Mouse (Mus musculus): Measurements from ENCODE around the gene Med12l. TPM values are rescaled to one million over a fixed set of nuclear protein-coding genes. Genes with fewer than 3 reads are reported as not detected.

Med12l gene
- polyA plus RNA-seq, 1 experiment, result 0.01 TPM

DNA sequence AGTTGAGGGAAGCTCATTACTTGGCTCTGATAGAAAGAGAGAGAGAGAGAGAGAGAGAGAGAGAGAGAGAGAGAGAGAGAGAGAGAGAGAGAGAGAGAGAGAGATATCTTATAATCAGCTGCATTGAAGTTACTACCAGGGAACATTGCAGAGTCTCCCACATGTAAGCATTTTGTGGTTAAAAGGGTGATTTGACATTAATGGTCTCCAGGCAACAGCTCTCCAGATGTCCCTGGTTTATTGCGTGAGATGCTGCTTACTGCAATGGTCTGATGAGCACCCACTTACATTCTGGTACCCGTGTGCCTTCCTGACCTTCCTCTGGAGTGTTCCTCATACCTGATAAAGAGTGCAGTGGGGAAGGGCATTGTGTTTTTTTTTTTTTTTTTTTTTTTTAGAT is 149.3 kb downstream of the Med12l start:
- no peaks in the 10 kb centered on the region for H3K79me2 ChIP-seq (ENCODE audit: control insufficient read depth, insufficient read depth)
- H3K36me3 ChIP-seq (ENCODE audit: control insufficient read depth, insufficient read depth), result no peaks in the 10 kb centered on the region
- no peak overlapping the region for H3K4me3 ChIP-seq
- no peak for TF ChIP-seq SRF (IDR thresholded peaks at IDR 0.05; ENCODE audit: control insufficient read depth, insufficient read length, low read depth)
- no peak for TF ChIP-seq USF1 (IDR thresholded peaks at IDR 0.05; ENCODE audit: low read depth)
- H3K4me2 ChIP-seq (ENCODE audit: low read depth), result no peak overlapping the region
- H3K27me3 ChIP-seq (ENCODE audit: control insufficient read depth, insufficient read depth, insufficient read length), result no peaks in the 10 kb centered on the region
- H3ac ChIP-seq (ENCODE audit: control insufficient read depth, insufficient read length), result no peak overlapping the region

DNA sequence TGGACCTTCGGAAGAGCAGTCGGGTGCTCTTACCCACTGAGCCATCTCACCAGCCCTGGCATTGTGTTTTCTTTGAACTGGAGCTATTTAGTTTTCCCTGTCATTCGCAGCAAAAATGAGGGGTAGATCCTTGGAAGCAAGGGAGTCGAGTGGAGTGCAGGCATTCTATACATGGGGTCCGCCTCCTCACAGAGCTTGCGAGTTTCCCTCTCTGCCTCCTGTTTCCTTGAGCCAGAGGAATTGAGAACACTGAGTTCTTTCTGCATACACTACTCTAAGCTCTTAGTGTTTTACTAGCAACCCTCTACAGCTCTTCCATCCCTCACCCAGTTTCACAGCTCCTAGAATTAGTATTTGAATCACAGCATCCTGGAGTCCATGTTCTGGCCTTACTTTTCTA is 149.8 kb downstream of the Med12l start:
- H3K79me2 ChIP-seq (ENCODE audit: control insufficient read depth, insufficient read depth), result no peaks in the 10 kb centered on the region
- no peak overlapping the region for H3K4me2 ChIP-seq (ENCODE audit: low read depth)
- H3K4me3 ChIP-seq, result no peak overlapping the region
- H3ac ChIP-seq (ENCODE audit: control insufficient read depth, insufficient read length), result no peak overlapping the region
- H3K27me3 ChIP-seq (ENCODE audit: control insufficient read depth, insufficient read depth, insufficient read length), result no peaks in the 10 kb centered on the region
- TF ChIP-seq MYOD1 (IDR thresholded peaks at IDR 0.05; ENCODE audit: control insufficient read depth in 1 of 3, insufficient read length in 2 of 3, low read depth in 2 of 3) (no peak), REST (IDR thresholded peaks at IDR 0.05; ENCODE audit: insufficient read depth, insufficient read length) (no peak)
- H3K36me3 ChIP-seq (ENCODE audit: control insufficient read depth, insufficient read depth), result no peaks in the 10 kb centered on the region

DNA sequence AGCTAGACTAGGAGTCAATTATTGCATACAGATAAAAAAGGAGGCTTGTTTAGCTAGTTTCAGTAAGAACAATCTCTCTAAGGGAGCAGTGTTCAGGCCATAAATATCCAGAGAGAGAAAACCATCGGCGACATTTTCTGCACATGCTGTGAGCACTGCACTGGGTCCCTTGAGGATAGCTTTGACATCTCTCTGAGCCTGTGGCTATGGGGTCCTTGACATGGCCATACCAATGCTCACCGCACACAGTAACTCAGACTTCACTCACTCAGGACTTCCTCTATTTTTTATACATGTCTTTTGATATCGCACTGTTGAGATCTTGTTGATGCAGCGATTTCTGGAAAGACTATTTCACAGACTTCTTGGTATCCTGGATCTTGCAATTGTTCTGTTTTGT is 151.4 kb downstream of the Med12l start:
- H3K36me3 ChIP-seq (ENCODE audit: control insufficient read depth, insufficient read depth), result no peaks in the 10 kb centered on the region
- TF ChIP-seq MYOD1 (IDR thresholded peaks at IDR 0.05; ENCODE audit: control insufficient read depth in 1 of 3, insufficient read length in 2 of 3, low read depth in 2 of 3), result no peak
- no peak for TF ChIP-seq POLR2A (IDR thresholded peaks at IDR 0.05; ENCODE audit: insufficient read length, low read depth)
- no peak for TF ChIP-seq E2F4 (IDR thresholded peaks at IDR 0.05; ENCODE audit: insufficient read depth)
- TF ChIP-seq TCF3 (IDR thresholded peaks at IDR 0.05; ENCODE audit: insufficient read length, low read depth), result no peak
- no peak for TF ChIP-seq MAX (IDR thresholded peaks at IDR 0.05; ENCODE audit: low read depth)
- TF ChIP-seq MYOG (IDR thresholded peaks at IDR 0.05; ENCODE audit: control insufficient read depth in 1 of 3, insufficient read depth in 1 of 3, insufficient read length in 2 of 3, low read depth in 2 of 3), result no peak
- TF ChIP-seq USF1 (IDR thresholded peaks at IDR 0.05; ENCODE audit: low read depth), result no peak
- no peak for TF ChIP-seq CEBPB (IDR thresholded peaks at IDR 0.05; ENCODE audit: insufficient read depth, poor library complexity, severe bottlenecking)
- TF ChIP-seq SRF (IDR thresholded peaks at IDR 0.05; ENCODE audit: control insufficient read depth, insufficient read length, low read depth), result no peak
- no peak for TF ChIP-seq POLR2AphosphoS2 (IDR thresholded peaks at IDR 0.05; ENCODE audit: insufficient read length, low read depth)
- no peak for TF ChIP-seq REST (IDR thresholded peaks at IDR 0.05; ENCODE audit: insufficient read depth, insufficient read length)
- TF ChIP-seq TCF12 (IDR thresholded peaks at IDR 0.05; ENCODE audit: insufficient read depth, poor library complexity, severe bottlenecking), result no peak
- H3K4me2 ChIP-seq (ENCODE audit: low read depth), result no peak overlapping the region
- H3K27me3 ChIP-seq (ENCODE audit: control insufficient read depth, insufficient read depth, insufficient read length), result no peaks in the 10 kb centered on the region
- H3K79me2 ChIP-seq (ENCODE audit: control insufficient read depth, insufficient read depth), result no peaks in the 10 kb centered on the region
- H3K4me3 ChIP-seq, result no peak overlapping the region
- no peak overlapping the region for H3ac ChIP-seq (ENCODE audit: control insufficient read depth, insufficient read length)

DNA sequence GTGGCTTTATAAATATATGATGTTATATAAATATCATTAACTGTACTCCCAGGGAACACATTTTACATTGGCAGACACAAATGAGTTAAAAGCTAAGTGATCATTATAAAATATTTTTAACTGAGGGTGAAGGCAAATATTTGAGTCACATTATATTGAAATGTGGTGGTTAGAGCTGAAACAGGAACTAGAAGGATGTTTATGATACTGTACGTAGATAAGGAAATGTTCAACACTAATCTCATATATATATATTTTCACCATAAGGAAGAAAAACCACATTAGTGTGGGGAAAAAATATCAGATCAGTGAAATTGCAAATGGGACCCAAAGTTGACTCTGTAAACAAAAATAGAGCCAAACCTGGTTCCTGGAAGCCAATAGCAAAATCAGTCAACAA is 154.8 kb downstream of the Med12l start:
- TF ChIP-seq SRF (IDR thresholded peaks at IDR 0.05; ENCODE audit: control insufficient read depth, insufficient read length, low read depth) (no peak), USF1 (IDR thresholded peaks at IDR 0.05; ENCODE audit: low read depth) (no peak), MYOD1 (IDR thresholded peaks at IDR 0.05; ENCODE audit: control insufficient read depth in 1 of 3, insufficient read length in 2 of 3, low read depth in 2 of 3) (no peak), MYOG (IDR thresholded peaks at IDR 0.05; ENCODE audit: control insufficient read depth in 1 of 3, insufficient read depth in 1 of 3, insufficient read length in 2 of 3, low read depth in 2 of 3) (no peak), E2F4 (IDR thresholded peaks at IDR 0.05; ENCODE audit: insufficient read depth) (no peak)
- Histone ChIP-seq H3K79me2 (ENCODE audit: control insufficient read depth, insufficient read depth) (no peaks in the 10 kb centered on the region), H3K4me3 (no peak overlapping the region), H3K4me2 (ENCODE audit: low read depth) (no peak overlapping the region), H3K27me3 (ENCODE audit: control insufficient read depth, insufficient read depth, insufficient read length) (no peaks in the 10 kb centered on the region), H3ac (ENCODE audit: control insufficient read depth, insufficient read length) (no peak overlapping the region), H3K36me3 (ENCODE audit: control insufficient read depth, insufficient read depth) (no peaks in the 10 kb centered on the region)

DNA sequence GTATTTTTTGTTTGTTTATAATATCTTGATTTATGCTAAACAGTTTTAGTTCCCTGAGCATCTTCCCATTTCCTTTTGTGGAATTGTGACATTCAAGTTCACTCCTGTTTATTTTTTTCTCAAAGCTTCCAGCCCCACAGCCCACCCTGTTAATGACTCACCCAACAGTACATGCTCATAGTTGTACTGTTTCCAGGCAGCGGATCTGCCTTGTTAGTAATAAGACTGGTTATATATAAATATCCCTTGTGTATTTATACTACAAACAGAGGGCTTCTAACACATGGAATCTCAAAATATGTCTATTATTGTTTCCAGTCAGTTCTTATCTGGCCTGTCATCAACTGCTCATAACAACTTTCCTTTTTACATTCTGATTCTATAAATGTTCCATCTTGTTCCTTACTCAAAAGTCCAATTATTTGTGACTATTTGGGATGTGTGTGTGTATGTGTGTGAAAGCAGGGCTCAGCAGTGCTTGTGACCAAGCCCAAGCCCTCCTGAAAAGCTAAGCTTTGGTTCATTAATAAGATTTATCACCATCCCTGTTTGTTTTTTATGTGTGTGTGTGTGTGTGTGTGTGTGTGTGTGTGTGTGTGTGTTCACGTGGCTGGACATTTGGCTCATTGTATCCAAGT is 161.9 kb downstream of the Med12l start:
- Histone ChIP-seq H3K4me3 (no peak overlapping the region), H3K79me2 (ENCODE audit: control insufficient read depth, insufficient read depth) (no peaks in the 10 kb centered on the region), H3K4me2 (ENCODE audit: low read depth) (no peak overlapping the region), H3K36me3 (ENCODE audit: control insufficient read depth, insufficient read depth) (no peaks in the 10 kb centered on the region), H3ac (ENCODE audit: control insufficient read depth, insufficient read length) (no peak overlapping the region), H3K27me3 (ENCODE audit: control insufficient read depth, insufficient read depth, insufficient read length) (no peaks in the 10 kb centered on the region)
- no peak for TF ChIP-seq POLR2A (IDR thresholded peaks at IDR 0.05; ENCODE audit: insufficient read length, low read depth)
- no peak for TF ChIP-seq TCF12 (IDR thresholded peaks at IDR 0.05; ENCODE audit: insufficient read depth, poor library complexity, severe bottlenecking)
- no peak for TF ChIP-seq SRF (IDR thresholded peaks at IDR 0.05; ENCODE audit: control insufficient read depth, insufficient read length, low read depth)
- TF ChIP-seq MAX (IDR thresholded peaks at IDR 0.05; ENCODE audit: low read depth), result no peak
- no peak for TF ChIP-seq MYOG (IDR thresholded peaks at IDR 0.05; ENCODE audit: control insufficient read depth in 1 of 3, insufficient read depth in 1 of 3, insufficient read length in 2 of 3, low read depth in 2 of 3)
- no peak for TF ChIP-seq CEBPB (IDR thresholded peaks at IDR 0.05; ENCODE audit: insufficient read depth, poor library complexity, severe bottlenecking)
- no peak for TF ChIP-seq USF1 (IDR thresholded peaks at IDR 0.05; ENCODE audit: low read depth)
- no peak for TF ChIP-seq POLR2AphosphoS2 (IDR thresholded peaks at IDR 0.05; ENCODE audit: insufficient read length, low read depth)
- no peak for TF ChIP-seq REST (IDR thresholded peaks at IDR 0.05; ENCODE audit: insufficient read depth, insufficient read length)
- no peak for TF ChIP-seq MYOD1 (IDR thresholded peaks at IDR 0.05; ENCODE audit: control insufficient read depth in 1 of 3, insufficient read length in 2 of 3, low read depth in 2 of 3)
- TF ChIP-seq TCF3 (IDR thresholded peaks at IDR 0.05; ENCODE audit: insufficient read length, low read depth), result no peak
- TF ChIP-seq E2F4 (IDR thresholded peaks at IDR 0.05; ENCODE audit: insufficient read depth), result no peak
